21 mouse cellular contexts compared by ENCODE assay signal in the genomic region with DNA sequence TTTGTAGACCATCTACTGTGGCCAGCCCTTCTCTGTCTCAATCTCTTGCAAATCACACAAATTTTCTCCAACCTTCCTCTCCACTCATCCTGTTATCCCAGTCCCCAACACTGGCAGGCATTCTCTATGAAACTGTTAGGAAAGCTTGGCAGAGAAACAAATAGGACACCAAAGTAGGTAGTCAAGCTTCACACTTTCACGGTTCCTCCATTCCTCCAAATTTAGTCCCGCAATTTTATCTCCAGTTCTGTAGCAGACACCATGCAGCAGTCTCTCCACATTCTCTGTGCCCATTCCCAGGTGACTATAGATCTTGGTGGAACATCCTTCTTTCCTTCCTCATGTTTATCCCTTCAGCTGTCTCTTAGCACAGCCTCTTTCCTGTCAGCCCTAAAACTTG.
A peak's percentile ranks its signal among the peaks of the same experiment; 100 is the strongest.
DNase-seq lines count a peak whose midpoint lies in the region; ATAC-seq lines count a peak whose summit lies in the region.
"Had no signal": no experiment of that assay in that cellular context is flagged by ENCODE, and none has a peak within 500 bp of the region (broad histone marks: within the 10 kb centered on the region; RNA-seq: fewer than 3 reads in every experiment).

No protein-coding gene starts in this region.

- DNase-seq in frontal cortex, postnatal 25 days (ENCODE audit: low spot score in 2 of 2) = no peak
- DNase-seq in left cerebral cortex, adult 11 months (ENCODE audit: low spot score) = peak; percentile 3
- DNase-seq in left cerebral cortex, postnatal 4 days = no peak
- DNase-seq in right cerebral cortex, postnatal 25 days = peak; percentile 4
- DNase-seq in right cerebral cortex, postnatal 10 days (ENCODE audit: low spot score in 2 of 2) = no peak
- peak; percentile 62 for DNase-seq in telencephalon, adult 2 months (ENCODE audit: low read depth, low spot score)
- DNase-seq: adrenal gland, adult 8-10 months; adrenal gland, postnatal 25 days; cerebellum, adult 18-20 months; cerebellum, adult 9-10 months; cerebellum, postnatal 25 days; gastrocnemius, postnatal 25 days; heart, adult 2 months; heart, postnatal 14 days; heart, postnatal 4 days had no signal

- ATAC-seq in frontal cortex, adult (ENCODE audit: low TSS enrichment) = peak; percentile 100
- ATAC-seq in granulocyte monocyte progenitor cell, adult 5-6 weeks (replicated peaks; ENCODE audit: poor library complexity, severe bottlenecking) = no peak
- ATAC-seq: activated CD4-positive, CD25-positive, alpha-beta regulatory T cell, adult 4 months; forebrain, embryonic 15.5 days; hindbrain, postnatal 0 days; inflammation-experienced regulatory T-cells, adult 6 months had no signal

- intact Hi-C loops in left cerebral cortex, postnatal 4 days (cut with DNase I) = no loop called here

Comparison
In these comparisons a context has a peak if more than half of its experiments do, and no peak if none do; other contexts are left out.
1. DNase-seq: peak in left cerebral cortex, adult 11 months (single experiment), right cerebral cortex, postnatal 25 days (single experiment) and telencephalon, adult 2 months (single experiment); none in frontal cortex, postnatal 25 days (0 of 2), left cerebral cortex, postnatal 4 days (single experiment) and right cerebral cortex, postnatal 10 days (0 of 2).